Mouse (Mus musculus): ENCODE measurements at regions not wholly inside any gene's neighbourhood (a gene's known extent, or its start where the extent isn't known, plus 50 kb on each side); places are given as distances from the start of the nearest gene placed in this dataset.

DNA sequence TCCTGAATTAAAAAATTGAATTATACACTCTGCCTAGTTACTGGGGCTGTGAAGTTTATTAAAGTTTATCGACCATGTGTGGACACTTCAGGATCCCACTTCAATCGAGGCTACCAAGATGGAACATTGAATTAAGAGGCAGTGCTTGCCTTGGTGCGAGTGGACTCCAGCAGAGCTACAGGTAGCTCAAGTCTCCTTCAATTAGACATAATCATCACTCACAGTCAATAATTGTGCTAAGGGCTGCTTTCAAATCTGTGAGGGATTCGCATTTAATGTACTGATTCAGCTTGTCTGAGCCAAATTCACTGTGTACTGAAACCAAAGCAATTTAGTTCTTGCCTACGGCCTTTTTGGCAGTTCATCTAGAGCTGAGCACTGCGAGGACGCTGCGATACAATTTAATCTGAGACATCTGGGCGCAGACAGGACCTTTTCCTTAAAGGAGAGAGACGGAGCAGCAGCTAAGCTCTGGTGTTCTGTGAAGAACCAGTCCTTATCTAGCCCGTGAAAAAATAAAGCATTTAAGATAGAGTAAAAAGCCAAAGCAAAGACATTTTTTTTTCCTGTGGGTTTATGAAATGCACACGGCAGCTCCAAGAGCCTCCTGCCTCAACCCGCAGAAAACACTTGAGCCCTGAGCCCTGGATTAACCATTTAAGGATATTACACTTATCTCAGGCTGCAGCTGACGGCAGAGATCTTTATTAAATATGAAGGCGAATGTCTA is 220.8 kb upstream of the Irx1 start:
- no peak for DNase-seq (ENCODE audit: low read depth, low spot score)

DNA sequence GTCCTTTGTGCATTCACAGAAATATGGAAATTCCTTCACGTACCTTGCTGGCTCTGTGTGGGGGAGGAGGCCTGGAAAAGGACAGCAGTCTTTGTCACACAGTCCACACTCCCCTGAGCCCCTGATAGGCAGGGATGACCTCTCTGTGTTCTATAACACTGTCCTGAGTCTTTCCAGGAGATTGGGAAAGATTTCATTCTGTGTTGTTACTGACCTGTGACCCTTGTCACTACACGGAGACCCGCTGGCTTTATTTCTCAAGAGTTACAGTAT is 221.3 kb upstream of the Irx1 start:
- no peak for DNase-seq (ENCODE audit: low read depth, low spot score)

DNA sequence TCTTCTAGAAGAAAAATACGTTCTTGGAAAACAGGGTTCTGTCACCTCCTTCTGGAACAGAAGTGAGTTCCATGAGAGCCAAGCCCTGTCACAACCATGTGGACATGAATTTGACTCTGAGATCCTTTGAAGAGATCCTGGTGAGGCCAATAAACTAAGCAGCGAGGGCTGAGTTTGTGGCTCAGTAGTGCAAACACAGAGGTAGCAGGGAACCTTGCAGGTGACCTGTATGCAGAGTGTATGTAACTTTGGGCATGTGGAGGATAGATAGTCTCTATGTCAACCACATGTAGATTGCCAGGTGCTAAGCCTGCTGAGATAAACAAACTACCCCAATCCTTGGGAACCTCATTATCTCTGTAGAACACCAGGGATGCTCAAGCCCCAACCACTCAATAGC is 232.4 kb upstream of the Irx1 start:
- no peak for DNase-seq (ENCODE audit: low read depth, low spot score)

DNA sequence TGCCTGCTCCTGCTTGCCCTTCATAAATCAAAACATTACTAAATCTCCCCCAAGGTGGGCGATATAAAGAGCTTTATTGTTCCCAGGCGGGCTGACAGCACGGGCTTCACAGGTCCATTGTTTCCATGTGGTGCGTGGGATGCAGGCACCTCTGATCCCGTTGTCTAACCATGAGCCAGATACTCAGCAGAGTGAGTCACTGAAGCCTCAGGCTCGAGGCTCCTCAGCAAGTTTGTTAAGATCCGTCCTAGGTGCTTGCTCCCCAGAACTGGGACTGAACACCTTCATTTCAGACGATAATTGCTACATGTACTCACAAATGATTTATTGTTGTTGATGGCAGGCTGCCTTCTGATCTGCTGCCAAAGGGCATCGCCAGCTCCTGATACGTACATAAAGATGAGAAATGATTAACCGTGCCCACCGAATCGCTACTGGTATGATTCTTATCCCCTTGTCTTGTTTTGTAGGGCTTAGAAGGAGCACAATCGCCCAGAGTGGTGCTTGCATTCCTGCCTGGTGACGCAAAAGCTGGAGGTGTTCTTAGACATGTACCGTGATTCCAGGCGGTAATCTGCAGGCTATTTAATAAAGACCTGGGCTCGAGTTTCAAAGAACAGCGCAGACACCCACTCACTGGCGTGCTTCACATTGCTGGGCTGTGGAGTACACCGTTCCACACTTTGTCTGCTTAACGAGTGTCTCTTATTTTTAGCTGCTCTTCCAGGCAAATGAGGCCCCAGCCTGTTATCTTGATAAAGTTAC is 235.0 kb upstream of the Irx1 start:
- DNase-seq (ENCODE audit: low read depth, low spot score) = no peak

DNA sequence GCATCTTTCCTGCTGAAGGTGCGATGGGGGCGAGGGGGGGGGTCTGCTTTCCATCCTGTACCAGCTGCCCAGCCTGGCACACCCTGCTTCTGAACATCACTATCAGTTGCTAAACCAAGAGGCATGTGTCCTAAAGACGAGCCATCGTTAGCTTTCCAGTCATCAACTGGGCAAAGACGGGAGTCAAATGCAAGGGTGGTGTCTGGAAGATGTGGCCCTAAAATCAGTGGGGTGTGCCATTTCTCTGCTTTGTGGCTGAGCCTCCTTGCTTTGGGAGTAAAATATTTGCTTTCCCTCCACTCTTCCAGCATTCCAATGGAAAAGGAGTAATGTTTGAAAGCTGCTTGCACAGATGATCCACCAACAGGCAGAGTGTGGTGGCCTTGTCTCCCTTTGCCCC is 246.0 kb upstream of the Irx1 start:
- DNase-seq (ENCODE audit: low read depth, low spot score) = no peak

DNA sequence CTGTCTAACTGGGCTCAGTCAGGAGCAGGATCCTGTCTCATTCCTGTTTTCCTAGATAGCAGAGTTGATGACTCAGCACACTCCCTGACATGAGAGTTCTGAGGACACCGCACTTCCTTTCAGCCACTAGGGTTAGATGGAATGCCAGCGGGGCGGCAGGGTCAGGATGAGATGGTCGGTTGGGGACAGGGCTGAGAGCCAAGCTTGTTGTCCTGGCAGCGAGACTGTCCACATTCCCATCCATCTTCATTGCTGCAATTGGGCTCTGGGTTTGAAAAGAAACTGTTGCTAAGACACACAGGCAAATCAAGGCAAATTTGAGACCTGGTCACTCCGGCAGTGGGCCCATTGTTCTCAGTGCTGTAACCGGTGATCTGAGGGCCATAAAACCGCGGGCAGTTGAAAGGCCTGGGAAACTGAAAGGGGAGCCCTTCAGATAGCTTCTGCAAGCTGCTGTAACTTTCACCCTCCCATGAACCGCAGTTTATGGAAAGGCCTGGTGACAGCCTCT is 246.5 kb upstream of the Irx1 start:
- no peak for DNase-seq (ENCODE audit: low read depth, low spot score)

DNA sequence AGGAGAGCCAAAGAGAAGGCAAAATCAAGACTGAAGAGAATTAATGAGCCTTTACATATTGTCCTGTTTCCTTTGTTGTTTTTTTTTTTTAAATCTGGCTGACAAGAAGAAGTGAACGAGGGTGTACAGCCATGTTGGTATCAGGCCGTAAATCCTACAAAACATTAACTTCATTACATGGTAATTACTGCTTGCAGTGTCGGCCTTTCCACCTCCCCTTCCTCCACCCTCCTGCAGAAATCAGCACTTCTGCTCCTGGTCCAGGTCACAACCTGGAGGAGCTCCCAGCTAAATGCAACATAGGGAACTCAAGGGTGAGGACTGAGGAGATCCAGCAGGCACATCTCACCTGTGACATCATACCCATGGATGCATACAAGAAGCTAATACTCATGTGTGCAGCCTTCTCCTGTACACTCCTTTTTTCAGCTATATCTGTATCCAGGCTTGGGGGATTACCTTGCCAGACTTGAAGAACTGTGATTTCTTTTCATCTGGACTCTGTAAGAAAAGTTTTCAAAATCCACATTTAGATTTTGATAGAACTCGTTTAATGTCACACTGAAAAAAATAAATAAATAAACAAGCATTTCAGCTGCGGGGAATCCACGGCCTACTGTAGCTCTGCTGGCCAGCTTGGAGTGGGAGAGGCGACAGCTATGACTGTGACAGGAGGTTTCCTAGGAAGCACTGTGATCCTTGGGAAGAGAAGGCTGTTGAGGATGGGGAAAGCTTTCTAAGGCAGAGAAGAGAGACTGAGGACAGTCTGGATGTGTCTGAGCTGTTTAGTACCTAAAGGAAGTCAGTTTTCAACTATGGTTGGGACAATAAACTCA is 247.2 kb upstream of the Irx1 start:
- no peak for DNase-seq (ENCODE audit: low read depth, low spot score)

DNA sequence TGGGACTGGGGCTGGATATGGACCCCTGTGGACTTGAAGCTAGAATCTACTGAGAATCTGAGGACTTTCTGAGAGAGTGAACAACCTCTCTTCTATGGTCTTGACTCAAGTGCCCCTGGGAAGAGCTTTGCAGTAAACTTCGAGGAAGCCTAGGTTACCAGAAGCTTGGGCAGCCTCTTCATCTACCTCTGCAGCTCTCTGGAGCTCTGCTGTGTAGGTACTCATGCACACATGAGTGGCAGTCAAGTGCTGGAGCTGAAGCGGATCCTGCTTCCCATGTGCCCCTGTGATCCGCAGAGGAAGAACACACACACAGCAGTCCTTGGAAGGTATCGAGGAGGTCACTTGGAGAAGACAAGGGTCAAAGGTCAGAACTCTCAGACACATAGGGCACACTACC is 248.2 kb upstream of the Irx1 start:
- no peak for DNase-seq (ENCODE audit: low read depth, low spot score)

DNA sequence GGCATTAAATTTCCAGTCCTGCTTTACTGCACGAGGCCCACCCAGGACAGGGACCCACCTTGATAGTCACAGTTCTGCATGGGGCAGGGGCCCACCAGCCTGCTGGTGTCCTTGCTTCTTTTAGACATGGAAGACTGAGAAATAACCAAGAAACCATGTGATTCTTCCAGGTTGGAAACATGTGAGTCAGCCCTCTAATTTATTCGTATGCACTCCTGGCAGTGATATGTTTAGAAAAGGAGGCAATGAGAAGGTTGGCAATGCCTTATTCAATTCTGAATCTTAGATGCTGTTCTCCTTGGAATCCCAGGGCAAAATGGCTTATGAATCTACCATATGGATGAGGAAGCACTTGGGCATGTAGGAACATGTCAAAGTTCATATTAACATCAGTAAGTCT is 249.2 kb upstream of the Irx1 start:
- DNase-seq (ENCODE audit: low read depth, low spot score) = no peak

DNA sequence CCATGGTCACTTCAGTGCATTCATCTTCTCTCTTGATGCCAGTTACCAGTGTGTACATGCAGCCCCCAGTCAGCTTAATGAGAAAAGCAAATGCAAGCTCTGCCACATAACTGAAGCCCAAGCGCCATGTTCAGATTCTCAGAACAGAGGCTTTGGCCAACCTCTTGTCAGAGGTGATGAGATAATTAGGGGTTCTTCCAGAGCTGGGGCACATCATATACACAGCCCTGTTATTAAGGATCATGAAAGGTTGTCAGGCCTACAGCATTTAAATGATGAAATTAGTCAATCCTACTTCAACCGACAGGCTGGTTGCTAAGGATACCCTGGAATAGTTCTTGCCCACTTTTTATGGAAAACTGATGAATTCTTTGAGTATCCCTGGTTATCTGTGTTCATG is 255.8 kb upstream of the Irx1 start:
- no peak for DNase-seq (ENCODE audit: low read depth, low spot score)

DNA sequence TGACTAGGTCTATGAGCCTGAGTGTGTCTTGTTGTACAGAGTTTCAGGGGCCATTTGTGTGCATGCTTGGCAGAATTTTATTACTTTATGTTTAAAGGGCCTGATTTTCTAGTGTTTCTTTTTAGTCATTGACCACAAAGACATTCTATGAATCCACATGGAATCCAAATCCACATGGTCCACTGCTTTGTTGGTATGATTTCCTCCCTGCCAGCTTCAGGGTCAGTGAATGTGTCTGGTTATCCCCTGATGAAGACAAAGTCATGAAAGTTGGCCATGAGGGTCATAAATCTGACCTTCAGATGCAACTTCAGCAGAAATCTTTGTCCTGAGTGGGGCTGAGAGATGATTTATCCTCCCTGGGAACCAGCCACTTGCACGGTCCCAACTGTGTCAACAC is 263.6 kb upstream of the Irx1 start:
- no peak for DNase-seq (ENCODE audit: low read depth, low spot score)

DNA sequence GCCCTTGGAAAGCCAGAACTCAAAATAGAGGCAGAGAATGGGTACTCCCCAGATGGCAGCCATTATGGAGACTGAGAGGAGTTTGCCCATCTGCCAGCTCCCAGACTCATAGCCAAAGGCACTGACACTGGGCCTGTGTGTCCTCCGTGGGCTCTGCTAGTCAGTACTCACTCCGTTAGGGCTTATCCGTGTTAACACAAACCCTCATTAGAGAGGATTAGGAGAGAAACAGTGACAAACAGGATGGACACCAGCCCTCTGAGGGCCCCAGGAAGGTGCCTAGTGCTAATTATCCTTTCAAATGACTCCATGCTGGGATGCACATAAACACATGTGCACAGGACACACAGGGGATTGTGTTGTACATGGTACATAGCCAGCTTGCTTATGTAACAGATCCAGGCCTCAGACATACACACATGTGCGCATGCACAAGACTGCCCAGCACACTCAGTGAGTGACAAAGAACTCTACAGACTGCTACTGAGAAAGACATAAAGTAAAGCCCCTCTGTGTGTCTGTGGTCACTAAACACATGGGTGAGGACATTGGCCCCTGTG is 267.6 kb upstream of the Irx1 start:
- DNase-seq (ENCODE audit: low read depth, low spot score) = no peak

DNA sequence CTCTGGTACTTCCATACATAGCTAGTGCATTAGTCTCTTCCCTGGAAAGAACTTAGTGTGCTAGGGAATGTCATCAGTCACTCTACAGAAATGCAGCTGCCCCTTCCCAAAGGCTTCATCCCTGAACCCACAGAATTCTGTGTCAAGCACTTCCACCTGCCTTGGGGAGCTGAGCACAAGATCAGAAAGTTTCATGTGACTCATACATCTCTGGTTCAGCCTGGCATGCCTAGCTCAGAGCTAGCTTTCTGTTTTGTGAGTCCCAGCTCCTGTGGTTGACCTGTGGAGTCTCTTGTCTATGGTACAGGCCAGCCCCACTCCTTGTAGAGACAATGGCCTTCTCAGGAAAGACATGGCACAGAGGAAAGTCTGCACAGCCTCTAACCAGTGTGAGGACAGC is 268.6 kb upstream of the Irx1 start:
- DNase-seq (ENCODE audit: low read depth, low spot score) = no peak

DNA sequence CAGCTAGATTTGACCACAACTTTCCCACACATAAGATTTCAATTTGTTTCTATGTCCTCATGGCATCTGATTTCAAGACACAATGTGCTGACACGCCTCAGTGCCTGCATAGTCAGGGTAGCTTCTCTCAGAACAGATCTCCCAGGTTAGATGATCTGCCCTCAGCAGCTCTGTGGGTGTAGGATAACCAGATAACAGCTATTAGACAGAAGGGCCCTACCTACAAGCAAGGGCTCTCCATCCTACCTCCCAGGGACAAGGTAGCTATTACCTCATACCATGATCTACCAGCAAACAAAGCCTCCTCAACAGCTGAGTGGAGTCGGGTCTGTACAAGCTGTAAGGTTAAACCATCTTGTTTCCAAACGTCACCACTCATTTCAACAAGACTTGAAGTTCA is 278.4 kb upstream of the Irx1 start:
- DNase-seq (ENCODE audit: low read depth, low spot score) = no peak

DNA sequence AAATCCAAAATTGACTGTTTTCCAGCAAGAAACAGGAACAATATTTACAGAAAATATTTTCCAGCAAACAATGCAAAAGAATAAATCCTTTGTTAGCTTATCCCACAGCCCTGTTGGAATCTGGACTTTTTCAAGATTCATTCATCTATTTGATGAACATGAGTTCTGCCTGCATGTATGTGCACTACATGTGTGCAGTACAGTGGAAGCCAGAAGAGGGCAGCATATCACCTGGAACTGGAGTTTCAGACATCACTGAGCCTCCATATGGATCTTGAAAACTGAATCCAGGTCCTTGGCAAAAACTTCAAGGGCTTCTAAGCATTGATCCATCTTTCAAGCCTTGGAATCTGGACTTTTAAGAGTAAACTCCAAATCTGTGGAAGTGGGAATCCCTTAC is 286.9 kb upstream of the Irx1 start:
- DNase-seq (ENCODE audit: low read depth, low spot score) = no peak

DNA sequence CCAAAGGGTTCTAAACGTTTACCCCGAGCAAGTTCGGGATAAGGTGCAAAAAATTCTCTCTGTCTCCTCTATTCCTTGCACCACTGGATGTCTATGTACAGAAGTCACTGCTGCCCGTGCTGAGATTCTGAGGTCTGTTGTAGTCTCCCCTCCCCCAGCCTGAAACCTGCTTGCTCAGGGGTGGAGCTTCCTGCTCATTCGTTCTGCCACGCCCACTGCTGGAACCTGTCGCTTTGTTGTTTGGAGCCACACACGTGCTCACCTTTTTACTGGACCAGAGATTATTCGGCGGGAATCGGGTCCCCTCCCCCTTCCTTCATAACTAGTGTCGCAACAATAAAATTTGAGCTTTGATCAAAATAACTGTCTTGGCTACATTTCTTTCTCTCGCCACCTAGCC is 289.7 kb upstream of the Irx1 start:
- peak; percentile 29 for DNase-seq (ENCODE audit: low read depth, low spot score)

DNA sequence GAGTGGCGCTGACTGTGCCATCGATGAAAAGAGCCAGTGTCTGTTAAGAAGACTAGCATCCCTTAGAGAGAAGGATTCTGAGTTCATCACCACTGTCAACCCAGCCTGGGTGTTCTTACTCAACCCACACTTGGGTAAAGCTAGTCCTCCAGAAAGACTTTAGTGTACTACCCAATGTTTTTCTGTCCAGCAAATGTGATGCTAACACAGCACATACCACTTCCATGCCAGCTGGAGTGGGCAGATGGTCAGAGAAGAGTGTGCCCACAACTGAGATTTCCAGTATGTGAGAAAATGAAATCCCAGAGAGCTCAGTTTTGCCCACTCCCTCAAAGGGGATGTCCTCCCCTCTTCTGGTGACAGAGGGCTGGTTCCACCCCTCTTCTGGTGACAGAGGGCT is 295.3 kb upstream of the Irx1 start:
- no peak for DNase-seq (ENCODE audit: low read depth, low spot score)

DNA sequence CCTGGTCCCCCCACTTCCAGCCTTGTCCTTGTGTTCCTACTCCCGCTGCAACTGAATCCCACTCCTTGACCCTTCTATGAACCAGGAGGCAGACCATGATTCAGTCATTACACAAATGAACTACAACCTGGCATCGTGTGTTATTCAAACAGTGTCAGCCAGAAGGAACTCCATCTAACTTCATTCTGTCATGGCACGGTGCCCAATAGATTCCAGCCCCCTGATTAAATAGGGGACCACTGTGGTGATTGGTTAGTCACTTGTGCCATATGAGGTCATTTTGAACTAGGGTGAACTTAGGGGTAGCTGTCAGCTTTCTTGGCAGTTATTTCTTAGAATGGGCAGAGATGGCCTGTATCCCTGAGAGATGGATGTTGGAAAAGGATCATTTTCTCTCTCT is 300.9 kb upstream of the Irx1 start:
- no peak for DNase-seq (ENCODE audit: low read depth, low spot score)

DNA sequence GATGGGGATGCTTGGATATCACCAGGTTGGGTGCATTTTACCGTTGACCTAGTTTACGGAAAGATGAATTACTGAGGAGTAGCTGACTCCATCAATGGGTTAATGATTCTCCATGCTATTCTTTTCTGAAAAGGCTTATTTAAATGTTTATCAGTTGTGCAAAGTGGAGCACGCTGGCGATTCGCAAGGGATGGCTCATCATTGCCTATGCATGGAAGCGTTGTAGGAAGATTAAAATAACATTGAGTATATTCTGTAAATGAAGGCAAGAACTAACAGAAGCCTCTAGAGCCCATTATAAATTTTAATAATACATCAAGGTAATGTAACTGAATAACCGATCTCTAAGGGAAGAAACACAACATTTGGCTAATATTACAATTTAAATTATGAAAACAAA is 301.6 kb upstream of the Irx1 start:
- DNase-seq (ENCODE audit: low read depth, low spot score) = no peak

DNA sequence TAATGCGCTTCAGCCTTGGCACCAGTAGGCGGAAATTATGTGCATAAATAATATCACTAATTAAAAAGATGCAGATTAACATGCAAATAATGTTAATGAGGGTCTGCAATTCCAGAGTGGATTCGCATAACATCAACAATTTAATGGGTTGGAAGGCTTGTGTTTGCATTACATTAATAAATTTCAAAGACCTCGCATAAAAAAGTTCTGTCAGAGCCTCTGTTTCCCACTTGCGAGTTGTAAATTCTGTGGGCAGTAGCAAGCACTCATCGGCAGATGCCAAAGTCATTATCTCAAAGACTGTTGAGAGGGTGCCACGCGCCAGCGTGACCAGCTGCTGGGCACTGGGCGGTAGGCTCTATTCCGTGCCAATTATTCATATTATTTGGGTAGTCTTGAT is 302.1 kb upstream of the Irx1 start:
- no peak for DNase-seq (ENCODE audit: low read depth, low spot score)

DNA sequence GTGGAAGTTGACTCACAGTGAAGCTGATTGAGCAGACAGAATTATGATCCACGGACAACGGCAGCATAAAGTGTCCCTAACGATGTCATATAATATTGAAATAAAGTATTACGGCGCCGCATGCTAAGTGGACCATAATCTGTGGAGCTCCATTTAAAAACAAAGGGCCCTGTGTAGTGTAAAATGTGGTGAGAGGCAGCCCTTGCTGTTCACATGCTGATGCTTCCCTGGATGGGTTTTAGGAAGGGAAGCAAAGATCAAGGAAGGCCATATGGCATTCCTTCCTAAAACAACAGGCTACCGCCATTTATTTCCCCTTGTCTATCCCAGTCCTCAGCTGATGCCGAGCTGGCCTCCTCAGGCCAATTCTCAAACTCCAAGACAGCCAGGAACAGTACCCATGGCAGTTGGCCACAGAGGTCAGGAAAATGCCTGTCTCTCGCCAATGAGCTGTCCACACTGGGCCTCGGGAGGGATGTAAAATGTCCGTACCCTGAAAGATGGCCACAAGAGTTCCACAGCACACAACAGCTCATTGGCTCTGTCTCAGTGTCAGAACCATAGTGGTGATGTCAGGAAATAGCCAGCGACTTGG is 302.7 kb upstream of the Irx1 start:
- DNase-seq (ENCODE audit: low read depth, low spot score) = no peak

DNA sequence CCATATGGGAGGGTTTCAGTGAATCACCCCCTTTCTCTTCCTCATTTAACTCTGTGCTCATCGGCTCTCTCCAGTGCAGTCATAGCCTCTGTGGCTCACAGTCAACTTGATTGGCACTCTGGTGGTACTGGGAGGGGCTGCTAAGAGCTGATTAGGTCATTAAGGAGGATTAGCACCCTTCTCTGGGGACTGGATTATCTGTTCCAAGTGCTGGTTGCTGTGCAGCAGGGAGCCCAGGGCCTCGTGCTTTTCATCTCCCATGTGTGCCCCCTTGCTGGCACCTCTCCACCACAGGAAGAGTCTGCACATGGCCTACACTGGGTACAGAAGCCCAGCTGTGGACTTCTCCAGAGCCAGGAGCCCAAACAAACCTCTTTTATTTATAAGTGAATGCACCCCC is 316.8 kb upstream of the Irx1 start:
- DNase-seq (ENCODE audit: low read depth, low spot score) = no peak

Data from WW6 (cell line).